Mouse (Mus musculus): ENCODE results near the gene Ppp4r2.

GRCm38 (mm10) chr6:100869909-100870308 is 36.5 kb downstream of the Ppp4r2 start:
- TF ChIP-seq CTCF (IDR thresholded peaks at IDR 0.05; ENCODE audit: low read depth, low read length) (no peak), POLR2A (IDR thresholded peaks at IDR 0.05; ENCODE audit: borderline replicate concordance, low read depth, low read length) (no peak)
